Mouse (Mus musculus) MEL (cell line): ENCODE measurements around the gene Dhps. TPM values are rescaled to one million over a fixed set of nuclear protein-coding genes. Genes with fewer than 3 reads are reported as not detected.

ENCODE experiments used
- DNase-seq: peaks from one replicate; pipeline ENCODE4 v3.0.0; 2011; ENCODE audit warnings: low read depth, low spot score
- H3K27ac ChIP-seq: 2 replicates; pipeline ENCODE4 v1.5.1; 2012; ENCODE audit warnings: low read depth, mild to moderate bottlenecking, control low read depth, low read length, moderate library complexity; ENCODE audit not compliant: control insufficient read depth
- H3K27me3 ChIP-seq, 2 experiments: fragments of 150-350 bp in 1 of 2; sonication (generic) in 1 of 2; 2 replicates each; pipeline ENCODE4 v1.6.1; 2012; ENCODE audit warnings: low read length in 2 of 2, mild to moderate bottlenecking in 2 of 2, improper control_type of control experiment in 1 of 2, moderate library complexity in 1 of 2; ENCODE audit not compliant: insufficient read depth in 2 of 2, control insufficient read depth in 1 of 2
- H3K36me3 ChIP-seq, 2 experiments: 2 replicates each; pipeline ENCODE4 v1.6.1; 2012 to 2014; ENCODE audit warnings: low read length in 2 of 2, improper control_type of control experiment in 1 of 2, inconsistent platforms in 1 of 2, mild to moderate bottlenecking in 1 of 2; ENCODE audit not compliant: insufficient read depth in 2 of 2, control insufficient read depth in 1 of 2
- H3K4me1 ChIP-seq, 2 experiments: fragments of 150-350 bp in 1 of 2; sonication (generic) in 1 of 2; 2 replicates each; pipeline ENCODE4 v1.6.1; 2012; ENCODE audit warnings: low read length in 2 of 2, improper control_type of control experiment in 1 of 2, mild to moderate bottlenecking in 1 of 2; ENCODE audit not compliant: insufficient read depth in 2 of 2, control insufficient read depth in 1 of 2
- H3K4me3 ChIP-seq, 2 experiments: fragments of 150-350 bp in 1 of 2; sonication (generic) in 1 of 2; 2 replicates each; pipeline ENCODE4 v1.5.1; 2012; ENCODE audit warnings: low read depth in 2 of 2, low read length in 2 of 2, mild to moderate bottlenecking in 2 of 2, moderate library complexity in 2 of 2, control low read depth in 1 of 2, improper control_type of control experiment in 1 of 2; ENCODE audit not compliant: control insufficient read depth in 1 of 2, insufficient read depth in 1 of 2
- H3K79me2 ChIP-seq: 2 replicates; pipeline ENCODE4 v1.6.1; 2012; ENCODE audit warnings: mild to moderate bottlenecking, low read length, moderate library complexity; ENCODE audit not compliant: control insufficient read depth, poor library complexity, insufficient read depth
- H3K9ac ChIP-seq: 2 replicates; pipeline ENCODE4 v1.6.1; 2012; ENCODE audit warnings: low read depth, mild to moderate bottlenecking, control low read depth, low read length, moderate library complexity; ENCODE audit not compliant: control insufficient read depth, poor library complexity, severe bottlenecking
- H3K9me3 ChIP-seq: fragments of 150-350 bp; sonication (generic); replicated peaks from 2 replicates; pipeline ENCODE4 v1.6.1; 2012; ENCODE audit warnings: mild to moderate bottlenecking, low read length, improper control_type of control experiment, moderate library complexity; ENCODE audit not compliant: insufficient read depth
- CTCF ChIP-seq, 3 experiments: IDR thresholded peaks in 2 of 3; conservative IDR thresholded peaks in 1 of 3; 2 replicates each; pipeline ENCODE4 v1.5.1; 2011 to 2012; ENCODE audit warnings: low read length in 3 of 3, low read depth in 2 of 3, mild to moderate bottlenecking in 2 of 3, improper control_type of control experiment in 1 of 3, inconsistent platforms in 1 of 3, mixed read lengths in 1 of 3, moderate library complexity in 1 of 3; ENCODE audit not compliant: control insufficient read depth in 1 of 3, insufficient read depth in 1 of 3, poor library complexity in 1 of 3, severe bottlenecking in 1 of 3
- E2F4 ChIP-seq: IDR thresholded peaks from 2 replicates; pipeline ENCODE4 v1.6.1; 2011; ENCODE audit warnings: low read depth, low read length, improper control_type of control experiment, borderline replicate concordance
- ELF1 ChIP-seq: IDR thresholded peaks from 2 replicates; pipeline ENCODE4 v1.6.1; 2014; ENCODE audit warnings: low read depth, mild to moderate bottlenecking, inconsistent platforms, low read length, improper control_type of control experiment, moderate library complexity
- GABPA ChIP-seq: IDR thresholded peaks from 2 replicates; pipeline ENCODE4 v1.6.1; 2012; ENCODE audit warnings: low read depth, mild to moderate bottlenecking, inconsistent platforms, low read length, improper control_type of control experiment, moderate library complexity
- HCFC1 ChIP-seq: IDR thresholded peaks from 2 replicates; pipeline ENCODE4 v1.6.1; 2012; ENCODE audit warnings: low read depth, mild to moderate bottlenecking, inconsistent platforms, low read length, improper control_type of control experiment, moderate library complexity
- JUND ChIP-seq: IDR thresholded peaks from 2 replicates; pipeline ENCODE4 v1.6.1; 2011; ENCODE audit warnings: low read depth, mild to moderate bottlenecking, improper control_type of control experiment, low read length
- MAFK ChIP-seq: IDR thresholded peaks from 2 replicates; pipeline ENCODE4 v1.6.1; 2011; ENCODE audit warnings: low read depth, mild to moderate bottlenecking, low read length, improper control_type of control experiment, borderline replicate concordance
- MAZ ChIP-seq: IDR thresholded peaks from 2 replicates; pipeline ENCODE4 v1.6.1; 2012; ENCODE audit warnings: low read depth, mild to moderate bottlenecking, inconsistent platforms, low read length, improper control_type of control experiment
- MEF2A ChIP-seq: IDR thresholded peaks from 2 replicates; pipeline ENCODE4 v1.6.1; 2014; ENCODE audit warnings: low read depth, mild to moderate bottlenecking, inconsistent platforms, low read length, improper control_type of control experiment; ENCODE audit not compliant: poor library complexity, insufficient replicate concordance, severe bottlenecking; ENCODE audit errors: extremely low read depth
- MYC ChIP-seq: IDR thresholded peaks from 2 replicates; pipeline ENCODE4 v1.6.1; 2011; ENCODE audit warnings: low read depth, mild to moderate bottlenecking, low read length, improper control_type of control experiment, moderate library complexity
- NELFE ChIP-seq: IDR thresholded peaks from 2 replicates; pipeline ENCODE4 v1.6.1; 2011; ENCODE audit warnings: low read depth, low read length, improper control_type of control experiment
- NRF1 ChIP-seq: IDR thresholded peaks from 2 replicates; pipeline ENCODE4 v1.6.1; 2014; ENCODE audit warnings: low read depth, mild to moderate bottlenecking, inconsistent platforms, low read length, improper control_type of control experiment, moderate library complexity; ENCODE audit not compliant: poor library complexity, insufficient read depth, severe bottlenecking
- POLR2A ChIP-seq, 2 experiments: IDR thresholded peaks; 2 replicates each; pipeline ENCODE4 v1.6.1; 2011 to 2012; ENCODE audit warnings: low read length in 2 of 2, mild to moderate bottlenecking in 2 of 2, control low read depth in 1 of 2, improper control_type of control experiment in 1 of 2, low read depth in 1 of 2, moderate library complexity in 1 of 2; ENCODE audit not compliant: control insufficient read depth in 1 of 2, insufficient read depth in 1 of 2, poor library complexity in 1 of 2
- SIN3A ChIP-seq: IDR thresholded peaks from 2 replicates; pipeline ENCODE4 v1.6.1; 2012; ENCODE audit warnings: low read length, improper control_type of control experiment, inconsistent platforms
- UBTF ChIP-seq: IDR thresholded peaks from 2 replicates; pipeline ENCODE4 v1.6.1; 2012; ENCODE audit warnings: low read depth, mild to moderate bottlenecking, inconsistent platforms, low read length, improper control_type of control experiment, moderate library complexity, borderline replicate concordance; ENCODE audit not compliant: insufficient read depth
- USF1 ChIP-seq: IDR thresholded peaks from 2 replicates; pipeline ENCODE4 v1.6.1; 2014; ENCODE audit warnings: low read depth, mild to moderate bottlenecking, inconsistent platforms, low read length, improper control_type of control experiment, moderate library complexity
- USF2 ChIP-seq, 2 experiments: IDR thresholded peaks; 2 replicates each; pipeline ENCODE4 v1.6.1; 2011 to 2012; ENCODE audit warnings: improper control_type of control experiment in 2 of 2, low read length in 2 of 2, borderline replicate concordance in 1 of 2, inconsistent platforms in 1 of 2, low read depth in 1 of 2, mild to moderate bottlenecking in 1 of 2; ENCODE audit not compliant: insufficient read depth in 1 of 2
- ZKSCAN1 ChIP-seq: IDR thresholded peaks from 2 replicates; pipeline ENCODE4 v1.6.1; 2012; ENCODE audit warnings: low read depth, mild to moderate bottlenecking, inconsistent platforms, low read length, improper control_type of control experiment, moderate library complexity
- ZMIZ1 ChIP-seq: IDR thresholded peaks from 2 replicates; pipeline ENCODE4 v1.6.1; 2012; ENCODE audit warnings: low read depth, mild to moderate bottlenecking, inconsistent platforms, low read length, improper control_type of control experiment, moderate library complexity
- polyA plus RNA-seq, 2 experiments: library from polyadenylated mRNA; stranded (reverse) in 1 of 2; unstranded in 1 of 2; fragments of >175 nt in 1 of 2; fragments of >200 nt in 1 of 2; gene quantifications; 2 replicates each; pipeline versions ENCODE4 v1.2.1 to v1.2.4; 2012; ENCODE audit warnings: low replicate concordance in 2 of 2, low read depth in 1 of 2; ENCODE audit not compliant: insufficient read length in 2 of 2, insufficient read depth in 1 of 2, missing spikeins in 1 of 2
- total RNA-seq: library from RNA; depleted of rRNA; stranded (reverse); fragments of 300-350 nt; gene quantifications from 2 replicates; pipeline ENCODE4 v1.2.3, GENCODE M21; 2012

Gene Dhps
- total and polyA plus RNA-seq, 3 experiments: 44.6 to 68.3 TPM; not detected in 1

DNA sequence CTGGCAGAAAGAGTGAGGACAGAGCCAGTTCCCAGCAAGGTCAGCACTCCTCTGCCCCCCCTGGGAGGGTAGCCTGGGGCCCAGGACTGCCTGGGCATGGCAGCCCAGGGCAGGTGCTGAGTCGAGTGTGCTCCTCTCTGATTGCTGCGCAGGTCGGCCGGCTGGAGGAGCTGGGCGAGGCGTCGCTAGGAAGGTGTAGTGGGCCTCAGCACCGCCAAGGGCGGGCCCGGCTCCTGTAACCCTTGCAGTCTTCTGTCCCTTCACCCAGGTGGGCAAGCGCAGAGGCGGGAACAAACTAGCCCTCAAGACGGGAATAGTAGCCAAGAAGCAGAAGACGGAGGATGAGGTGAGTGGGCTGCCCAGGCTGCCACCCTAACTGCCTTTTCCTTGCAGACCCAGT is 42.3 kb upstream of the Dhps start:
- TF ChIP-seq GABPA: no peak
- no peak for TF ChIP-seq UBTF
- no peak for TF ChIP-seq MYC
- no peak for TF ChIP-seq CTCF (IDR thresholded peaks at IDR 0.05 in 2 of 3, conservative IDR thresholded peaks at IDR 0.05 in 1 of 3; ENCODE audit: control insufficient read depth in 1 of 3, insufficient read depth in 1 of 3, low read depth in 2 of 3, low read length in 3 of 3, poor library complexity in 1 of 3, severe bottlenecking in 1 of 3)
- TF ChIP-seq USF1: no peak
- TF ChIP-seq E2F4: no peak
- TF ChIP-seq JUND: no peak
- TF ChIP-seq ELF1: no peak
- no peak for TF ChIP-seq ZKSCAN1
- TF ChIP-seq MEF2A: no peak
- no peak for TF ChIP-seq NRF1
- no peak for TF ChIP-seq MAFK
- TF ChIP-seq HCFC1: no peak
- no peak for TF ChIP-seq MAZ
- no peak for TF ChIP-seq NELFE
- TF ChIP-seq USF2 (IDR thresholded peaks at IDR 0.05; ENCODE audit: borderline replicate concordance in 1 of 2, insufficient read depth in 1 of 2, low read depth in 1 of 2, low read length in 2 of 2): no peak
- Histone ChIP-seq H3K27me3 (no peaks in the 10 kb centered on the region), H3K9ac (no peak overlapping the region), H3K27ac (no peak overlapping the region), H3K36me3 (peaks cover 4 to 10% of the 10 kb centered on the region in 2 experiments), H3K4me3 (no peak overlapping the region), H3K79me2 (peaks cover 43% of the 10 kb centered on the region), H3K4me1 (peaks cover 6 to 10% of the 10 kb centered on the region in 2 experiments; a peak in 3 of 4 replicates), H3K9me3 (no peaks in the 10 kb centered on the region)
- no peak for DNase-seq

DNA sequence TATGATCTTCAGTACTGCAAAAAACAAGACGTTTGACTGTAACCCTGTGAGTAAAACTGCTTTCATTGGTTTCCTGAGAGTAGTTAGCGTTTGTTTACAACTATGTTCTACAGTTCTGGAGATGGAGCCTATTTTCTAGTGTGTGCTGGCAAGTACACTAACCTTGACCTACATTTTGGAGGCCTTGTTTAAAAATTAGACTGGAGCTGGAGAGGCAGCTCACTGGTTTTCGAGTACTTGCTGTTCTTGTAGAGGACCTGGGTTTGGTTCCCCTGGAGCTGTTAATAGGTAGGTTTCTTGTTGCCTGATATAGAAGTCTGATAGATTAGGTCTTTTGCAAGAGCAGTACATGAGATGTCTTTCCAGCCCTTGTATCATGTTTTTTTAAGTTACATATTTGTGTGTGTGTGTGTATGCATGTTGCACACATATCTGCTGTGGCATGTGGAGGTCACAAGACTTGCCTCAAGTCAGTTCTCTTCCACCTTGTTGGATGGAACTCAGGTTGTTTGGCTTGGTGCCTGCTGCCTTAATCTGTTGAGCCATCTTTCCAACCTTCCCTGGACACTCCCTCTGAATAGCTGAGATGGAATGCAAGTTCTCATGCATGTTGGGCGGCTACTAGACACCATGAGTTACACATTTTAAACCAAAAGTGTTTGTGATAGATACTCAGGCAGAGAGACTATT is 38.8 kb upstream of the Dhps start:
- no peak for TF ChIP-seq SIN3A
- TF ChIP-seq ZMIZ1: no peak
- no peak for TF ChIP-seq POLR2A (IDR thresholded peaks at IDR 0.05; ENCODE audit: control insufficient read depth in 1 of 2, insufficient read depth in 1 of 2, low read depth in 1 of 2, low read length in 2 of 2, poor library complexity in 1 of 2)
- TF ChIP-seq USF1: no peak
- TF ChIP-seq MAFK: no peak
- Histone ChIP-seq H3K9me3 (no peaks in the 10 kb centered on the region), H3K79me2 (peaks cover 35% of the 10 kb centered on the region), H3K27ac (no peak overlapping the region), H3K27me3 (no peaks in the 10 kb centered on the region), H3K4me1 (peaks cover 4 to 13% of the 10 kb centered on the region in 2 experiments; a peak in 3 of 4 replicates), H3K9ac (no peak overlapping the region), H3K36me3 (peaks cover 4 to 15% of the 10 kb centered on the region in 2 experiments), H3K4me3 (no peak overlapping the region)
- no peak for DNase-seq
